Mouse (Mus musculus) left cerebral cortex, adult 9 months (tissue): Measurements from ENCODE around the gene Vmn1r118.
"Not testable (repeated sequence)": the region's sequence is repeated elsewhere in the genome, so short reads cannot be mapped to it uniquely, and the experiment has no call there.

Source experiments
- DNase-seq, 2 experiments: peaks; one replicate each; pipeline ENCODE4 v3.0.0; 2022; ENCODE audit warnings: low spot score in 2 of 2

Gene Vmn1r118

DNA sequence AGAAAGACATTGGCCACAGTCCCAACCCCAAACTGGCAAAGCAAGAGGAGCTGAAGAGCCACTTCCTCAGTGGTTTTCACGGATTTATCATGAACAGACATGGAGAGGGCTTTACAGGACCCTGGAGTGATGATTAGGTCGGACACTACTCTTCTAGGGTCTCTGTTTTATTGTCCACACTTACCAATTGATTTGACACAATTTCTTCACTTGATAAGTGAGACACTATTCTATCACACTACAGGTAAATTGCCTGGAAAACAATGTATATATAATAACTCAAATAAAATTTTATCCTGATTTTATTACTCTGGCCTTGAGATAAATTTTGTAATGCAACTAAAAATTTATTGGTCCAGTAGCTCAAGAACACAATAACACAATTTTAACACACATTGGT is at the start of gene Vmn1r118:
Gene Vmn1r118 (minus strand): TSS at position 101 of the 400 bp plus-strand sequence.
- not testable (repeated sequence) for DNase-seq

DNA sequence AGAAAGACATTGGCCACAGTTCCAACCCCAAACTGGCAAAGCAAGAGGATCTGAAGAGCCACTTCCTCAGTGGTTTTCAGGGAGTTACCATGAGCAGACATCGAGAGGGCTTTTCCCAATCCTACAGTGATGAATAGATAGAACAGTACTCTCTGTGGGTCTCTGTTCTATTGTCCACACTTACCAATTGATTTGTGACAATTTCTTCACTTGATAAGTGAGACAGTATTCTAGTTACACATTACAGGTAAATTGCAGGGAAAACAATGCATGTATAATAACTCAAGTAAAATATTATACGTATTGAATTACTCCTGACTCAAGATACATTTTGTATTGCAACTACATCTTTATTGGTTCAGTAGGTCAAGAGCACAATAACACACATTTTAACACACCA is 28.1 kb downstream of the Vmn1r118 start, which contains the start of gene Vmn1r117:
Gene Vmn1r117 (minus strand): TSS at position 101 of the 400 bp plus-strand sequence.
- DNase-seq, result not testable (repeated sequence)

DNA sequence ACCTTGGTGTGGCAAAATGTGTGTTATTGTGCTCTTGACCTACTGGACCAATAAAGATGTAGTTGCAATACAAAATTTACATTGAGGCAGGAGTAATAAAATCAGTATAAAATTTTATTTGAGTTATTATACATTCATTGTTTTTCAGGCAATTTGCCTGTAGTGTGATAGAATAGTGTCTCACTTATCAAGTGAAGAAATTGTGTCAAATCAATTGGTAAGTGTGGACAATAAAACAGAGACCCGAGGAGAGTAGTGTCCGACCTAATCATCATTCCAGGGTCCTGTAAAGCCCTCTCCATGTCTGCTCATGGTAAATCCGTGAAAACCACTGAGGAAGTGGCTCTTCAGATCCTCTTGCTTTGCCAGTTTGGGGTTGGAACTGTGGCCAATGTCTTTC is 40.2 kb downstream of the Vmn1r118 start, which contains the start of gene Vmn1r116:
Gene Vmn1r116 (plus strand): TSS at position 301 of the 400 bp plus-strand sequence.
- DNase-seq, result not testable (repeated sequence)
